Mouse (Mus musculus) MEL (cell line): Measurements from ENCODE around the gene Timm17a. TPM values are rescaled to one million over a fixed set of nuclear protein-coding genes. Genes with fewer than 3 reads are reported as not detected.

Experiments used
- DNase-seq: peaks from one replicate; pipeline ENCODE4 v3.0.0; 2011; ENCODE audit warnings: low read depth, low spot score
- H3K27ac ChIP-seq: 2 replicates; pipeline ENCODE4 v1.5.1; 2012; ENCODE audit warnings: low read depth, mild to moderate bottlenecking, control low read depth, low read length, moderate library complexity; ENCODE audit not compliant: control insufficient read depth
- H3K27me3 ChIP-seq, 2 experiments: fragments of 150-350 bp in 1 of 2; sonication (generic) in 1 of 2; 2 replicates each; pipeline ENCODE4 v1.6.1; 2012; ENCODE audit warnings: low read length in 2 of 2, mild to moderate bottlenecking in 2 of 2, improper control_type of control experiment in 1 of 2, moderate library complexity in 1 of 2; ENCODE audit not compliant: insufficient read depth in 2 of 2, control insufficient read depth in 1 of 2
- H3K36me3 ChIP-seq, 2 experiments: 2 replicates each; pipeline ENCODE4 v1.6.1; 2012 to 2014; ENCODE audit warnings: low read length in 2 of 2, improper control_type of control experiment in 1 of 2, inconsistent platforms in 1 of 2, mild to moderate bottlenecking in 1 of 2; ENCODE audit not compliant: insufficient read depth in 2 of 2, control insufficient read depth in 1 of 2
- H3K4me1 ChIP-seq, 2 experiments: fragments of 150-350 bp in 1 of 2; sonication (generic) in 1 of 2; 2 replicates each; pipeline ENCODE4 v1.6.1; 2012; ENCODE audit warnings: low read length in 2 of 2, improper control_type of control experiment in 1 of 2, mild to moderate bottlenecking in 1 of 2; ENCODE audit not compliant: insufficient read depth in 2 of 2, control insufficient read depth in 1 of 2
- H3K4me3 ChIP-seq, 2 experiments: fragments of 150-350 bp in 1 of 2; sonication (generic) in 1 of 2; 2 replicates each; pipeline ENCODE4 v1.5.1; 2012; ENCODE audit warnings: low read depth in 2 of 2, low read length in 2 of 2, mild to moderate bottlenecking in 2 of 2, moderate library complexity in 2 of 2, control low read depth in 1 of 2, improper control_type of control experiment in 1 of 2; ENCODE audit not compliant: control insufficient read depth in 1 of 2, insufficient read depth in 1 of 2
- H3K79me2 ChIP-seq: 2 replicates; pipeline ENCODE4 v1.6.1; 2012; ENCODE audit warnings: mild to moderate bottlenecking, low read length, moderate library complexity; ENCODE audit not compliant: control insufficient read depth, poor library complexity, insufficient read depth
- H3K9ac ChIP-seq: 2 replicates; pipeline ENCODE4 v1.6.1; 2012; ENCODE audit warnings: low read depth, mild to moderate bottlenecking, control low read depth, low read length, moderate library complexity; ENCODE audit not compliant: control insufficient read depth, poor library complexity, severe bottlenecking
- H3K9me3 ChIP-seq: fragments of 150-350 bp; sonication (generic); replicated peaks from 2 replicates; pipeline ENCODE4 v1.6.1; 2012; ENCODE audit warnings: mild to moderate bottlenecking, low read length, improper control_type of control experiment, moderate library complexity; ENCODE audit not compliant: insufficient read depth
- EP300 ChIP-seq, 2 experiments: IDR thresholded peaks; 2 replicates each; pipeline ENCODE4 v1.6.1; 2011; ENCODE audit warnings: improper control_type of control experiment in 2 of 2, low read length in 2 of 2, low read depth in 1 of 2, mild to moderate bottlenecking in 1 of 2
- ETS1 ChIP-seq: IDR thresholded peaks from 2 replicates; pipeline ENCODE4 v1.6.1; 2012; ENCODE audit warnings: low read depth, mild to moderate bottlenecking, inconsistent platforms, low read length, improper control_type of control experiment, moderate library complexity
- HCFC1 ChIP-seq: IDR thresholded peaks from 2 replicates; pipeline ENCODE4 v1.6.1; 2012; ENCODE audit warnings: low read depth, mild to moderate bottlenecking, inconsistent platforms, low read length, improper control_type of control experiment, moderate library complexity
- KAT2A ChIP-seq: conservative IDR thresholded peaks from 2 replicates; pipeline ENCODE4 v1.6.1; 2012; ENCODE audit warnings: low read depth, low read length, improper control_type of control experiment, inconsistent platforms
- MXI1 ChIP-seq: IDR thresholded peaks from 2 replicates; pipeline ENCODE4 v1.6.1; 2011; ENCODE audit warnings: mild to moderate bottlenecking, low read depth, low read length, improper control_type of control experiment
- POLR2AphosphoS5 ChIP-seq: IDR thresholded peaks from 2 replicates; pipeline ENCODE4 v1.6.1; 2012; ENCODE audit warnings: low read depth, borderline replicate concordance, mild to moderate bottlenecking, inconsistent platforms, low read length, moderate library complexity, mixed read lengths
- SMC3 ChIP-seq: IDR thresholded peaks from 2 replicates; pipeline ENCODE4 v1.6.1; 2011; ENCODE audit warnings: low read depth, low read length, improper control_type of control experiment
- TBP ChIP-seq: IDR thresholded peaks from 2 replicates; pipeline ENCODE4 v1.8.0; 2011; ENCODE audit warnings: low read depth, low read length, improper control_type of control experiment
- TCF12 ChIP-seq: IDR thresholded peaks from 2 replicates; pipeline ENCODE4 v1.6.1; 2014; ENCODE audit warnings: low read depth, mild to moderate bottlenecking, inconsistent platforms, low read length, improper control_type of control experiment, moderate library complexity
- polyA plus RNA-seq, 2 experiments: library from polyadenylated mRNA; stranded (reverse) in 1 of 2; unstranded in 1 of 2; fragments of >175 nt in 1 of 2; fragments of >200 nt in 1 of 2; gene quantifications; 2 replicates each; pipeline versions ENCODE4 v1.2.1 to v1.2.4; 2012; ENCODE audit warnings: low replicate concordance in 2 of 2, low read depth in 1 of 2; ENCODE audit not compliant: insufficient read length in 2 of 2, insufficient read depth in 1 of 2, missing spikeins in 1 of 2
- total RNA-seq: library from RNA; depleted of rRNA; stranded (reverse); fragments of 300-350 nt; gene quantifications from 2 replicates; pipeline ENCODE4 v1.2.3, GENCODE M21; 2012

The Timm17a gene
- total and polyA plus RNA-seq, 3 experiments: 177 to 315 TPM; not detected in 1

DNA sequence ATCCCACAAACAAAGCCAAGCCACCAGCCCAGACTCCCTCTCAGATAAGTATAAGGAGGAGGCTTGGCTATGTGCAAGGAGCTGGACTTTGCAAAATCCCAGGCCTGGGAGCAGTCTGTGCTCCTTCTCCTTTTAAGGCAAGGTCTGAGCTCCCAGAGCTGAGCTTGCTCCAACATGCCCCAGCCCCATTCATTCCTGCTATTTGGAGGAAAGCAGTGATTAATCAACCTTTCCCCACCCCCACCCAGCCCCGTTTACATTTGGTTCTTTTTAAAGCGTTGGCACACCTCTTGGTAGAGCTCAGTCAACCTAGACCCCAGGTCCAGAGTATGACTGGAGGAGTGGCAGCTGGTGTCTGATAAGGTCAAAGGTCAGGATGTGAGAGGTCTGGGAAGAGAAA is 45.5 kb upstream of the Timm17a start:
- Histone ChIP-seq H3K4me3 (no peak overlapping the region), H3K9me3 (no peaks in the 10 kb centered on the region), H3K27ac (no peak overlapping the region), H3K36me3 (no peaks in the 10 kb centered on the region), H3K9ac (no peak overlapping the region), H3K4me1 (no peaks in the 10 kb centered on the region), H3K79me2 (no peaks in the 10 kb centered on the region), H3K27me3 (peaks cover 4 to 8% of the 10 kb centered on the region in 2 experiments; a peak in 3 of 4 replicates)
- no peak for TF ChIP-seq TCF12
- no peak for TF ChIP-seq TBP
- no peak for TF ChIP-seq HCFC1
- no peak for TF ChIP-seq MXI1
- no peak for TF ChIP-seq POLR2AphosphoS5
- TF ChIP-seq ETS1: no peak
- no peak for DNase-seq

GRCm38 (mm10) chr1:135351953-135352352 is 38.4 kb upstream of the Timm17a start:
- TF ChIP-seq EP300 (IDR thresholded peaks at IDR 0.05; ENCODE audit: low read depth in 1 of 2, low read length in 2 of 2) (no peak), KAT2A (no peak)
- H3K9ac ChIP-seq: no peak overlapping the region
- no peaks in the 10 kb centered on the region for H3K36me3 ChIP-seq
- no peaks in the 10 kb centered on the region for H3K9me3 ChIP-seq
- no peak overlapping the region for H3K27ac ChIP-seq
- peaks cover 7 to 19% of the 10 kb centered on the region in 2 experiments; a peak in 3 of 4 replicates for H3K27me3 ChIP-seq
- no peak overlapping the region for H3K4me3 ChIP-seq
- H3K4me1 ChIP-seq: no peaks in the 10 kb centered on the region
- DNase-seq: no peak
- no peaks in the 10 kb centered on the region for H3K79me2 ChIP-seq

DNA sequence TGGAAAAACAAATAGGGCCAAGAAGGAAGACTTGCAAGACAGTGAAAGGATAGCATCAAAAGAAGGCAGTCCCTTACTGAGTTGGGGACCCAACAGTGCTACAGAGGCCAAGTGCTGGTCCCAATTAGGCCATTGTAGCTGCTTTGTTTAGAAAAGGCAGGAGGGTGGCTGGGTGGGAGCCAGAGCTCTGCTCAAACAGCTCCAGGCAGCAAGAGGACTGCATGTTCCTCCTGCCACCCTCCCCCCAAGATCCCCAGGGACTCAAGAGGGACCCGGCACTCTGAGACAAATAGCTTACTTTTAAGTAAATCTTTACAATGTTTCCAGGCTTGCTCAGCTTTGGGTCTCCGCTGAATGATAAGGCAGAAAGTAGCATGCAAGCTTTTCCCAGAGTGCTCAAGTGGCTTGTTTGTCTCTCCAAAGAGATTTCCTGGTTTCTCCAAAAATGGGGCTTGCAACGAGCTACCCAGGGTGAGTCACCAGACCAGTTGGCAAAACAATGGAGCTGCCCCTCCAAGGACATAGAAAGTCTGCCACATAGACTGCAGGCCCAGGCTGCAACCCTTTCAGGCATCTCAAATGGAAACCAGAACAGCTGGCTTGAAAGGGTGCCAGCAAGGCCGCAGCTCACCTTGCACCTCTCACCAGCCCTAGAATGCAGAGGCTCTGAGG is 34.1 kb upstream of the Timm17a start:
- no peak for TF ChIP-seq SMC3
- Histone ChIP-seq H3K9me3 (no peaks in the 10 kb centered on the region), H3K36me3 (no peaks in the 10 kb centered on the region), H3K4me1 (no peaks in the 10 kb centered on the region; a peak in 1 of 4 replicates), H3K27me3 (peaks cover 2 to 9% of the 10 kb centered on the region in 2 experiments; a peak in 3 of 4 replicates), H3K4me3 (no peak overlapping the region), H3K9ac (no peak overlapping the region), H3K79me2 (no peaks in the 10 kb centered on the region), H3K27ac (no peak overlapping the region)
- no peak for DNase-seq
